Mouse (Mus musculus) NIH3T3 (cell line): ENCODE data around the gene Tssk4.
A peak's percentile ranks its signal among the peaks of the same experiment; 100 is the strongest.

Source experiments
- DNase-seq: peaks from one replicate; pipeline ENCODE4 v3.0.0-alpha.2; 2012; ENCODE audit warnings: low read depth

The Tssk4 gene

DNA sequence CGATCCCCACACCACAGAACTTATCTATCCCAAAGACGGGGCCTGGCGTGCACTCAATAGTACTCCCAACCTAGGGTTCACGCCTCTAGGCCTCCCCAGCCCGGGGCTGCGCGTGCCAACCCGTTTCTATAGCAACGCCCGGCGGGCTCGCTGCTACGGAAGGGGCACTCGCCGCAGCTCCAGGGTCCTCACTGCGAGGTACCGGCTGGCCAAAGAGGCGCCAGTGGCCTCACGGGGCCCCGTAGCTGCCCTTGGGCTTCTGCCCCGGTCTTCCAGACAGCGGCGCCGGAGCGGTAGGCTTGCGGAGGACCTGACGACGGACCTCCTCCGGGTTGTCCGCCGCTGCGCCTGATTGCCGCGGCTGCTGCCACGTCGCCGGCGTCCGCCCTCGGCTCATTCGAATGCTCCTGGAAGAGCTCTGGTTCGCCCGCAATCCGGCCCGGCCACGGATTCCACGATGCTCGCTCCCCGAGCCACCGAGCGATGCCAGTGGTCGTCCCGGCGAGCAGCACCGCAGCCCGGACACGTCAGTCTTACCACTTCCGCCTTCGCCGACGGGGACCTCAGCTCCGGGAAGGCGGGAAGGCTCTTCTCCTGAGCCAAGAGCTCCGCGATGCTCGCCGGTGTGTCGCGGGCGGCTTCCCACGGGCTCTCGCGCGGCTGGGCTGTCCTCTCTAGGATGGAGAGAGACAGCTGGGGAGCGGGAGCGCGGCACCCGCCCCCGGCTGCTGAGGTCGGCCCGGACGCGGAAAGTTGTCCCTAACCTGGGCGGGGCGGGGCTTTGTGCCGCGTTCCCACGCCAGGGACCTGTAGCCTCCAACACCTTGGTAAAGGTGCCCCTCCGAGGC lies 6.7 kb upstream of the Tssk4 start, which contains the start of gene Tm9sf1:
Gene Tm9sf1, minus strand, starts transcription at position 747 of the 848 bp plus-strand sequence.
- DNase-seq = peak; percentile 85

DNA sequence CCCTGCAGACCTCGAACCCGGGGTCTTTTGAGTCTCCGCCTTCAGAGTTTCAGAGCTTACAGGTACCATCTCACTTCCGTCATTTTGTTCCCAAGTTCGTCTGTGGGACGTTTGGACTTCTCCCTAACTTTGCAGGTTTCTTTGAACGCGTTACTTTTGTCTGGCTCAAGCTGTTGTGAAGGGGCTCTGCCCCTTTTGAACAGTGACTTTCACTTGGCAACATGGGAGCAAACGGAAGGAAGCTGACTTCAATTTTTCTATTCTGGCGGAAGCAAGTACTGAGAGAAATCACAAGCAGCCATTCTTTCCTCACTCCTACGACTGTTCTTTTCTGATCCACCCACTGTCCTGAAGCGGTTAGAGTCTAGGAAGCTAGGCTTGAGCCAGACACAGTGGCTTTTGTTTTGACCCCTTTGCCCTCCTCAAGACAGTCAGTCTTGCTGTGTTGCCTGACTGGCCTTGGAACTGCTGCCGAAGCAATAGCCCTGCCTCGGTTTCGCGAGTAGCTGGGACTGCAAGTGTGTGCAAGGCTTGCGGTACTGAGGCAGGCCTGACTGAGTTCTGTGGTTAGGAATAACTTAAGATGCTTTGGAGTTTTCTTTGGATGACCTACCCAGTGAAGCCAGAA lies 5.6 kb upstream of the Tssk4 start:
- peak; percentile 23 for DNase-seq

DNA sequence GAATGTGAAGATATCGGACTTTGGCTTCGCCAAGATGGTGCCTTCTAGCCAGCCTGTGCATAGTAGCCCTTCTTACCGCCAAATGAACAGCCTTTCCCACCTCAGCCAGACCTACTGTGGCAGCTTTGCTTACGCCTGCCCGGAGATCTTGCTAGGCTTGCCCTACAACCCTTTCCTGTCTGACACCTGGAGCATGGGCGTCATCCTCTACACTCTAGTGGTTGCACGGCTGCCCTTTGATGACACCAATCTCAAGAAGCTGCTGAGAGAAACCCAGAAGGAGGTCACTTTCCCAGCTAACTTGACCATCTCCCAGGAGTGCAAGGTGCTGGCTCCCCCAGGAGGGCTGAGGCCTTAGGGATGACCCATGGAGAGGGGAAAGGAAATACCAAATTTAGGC lies 1.5 kb downstream of the Tssk4 start:
- DNase-seq = no peak

DNA sequence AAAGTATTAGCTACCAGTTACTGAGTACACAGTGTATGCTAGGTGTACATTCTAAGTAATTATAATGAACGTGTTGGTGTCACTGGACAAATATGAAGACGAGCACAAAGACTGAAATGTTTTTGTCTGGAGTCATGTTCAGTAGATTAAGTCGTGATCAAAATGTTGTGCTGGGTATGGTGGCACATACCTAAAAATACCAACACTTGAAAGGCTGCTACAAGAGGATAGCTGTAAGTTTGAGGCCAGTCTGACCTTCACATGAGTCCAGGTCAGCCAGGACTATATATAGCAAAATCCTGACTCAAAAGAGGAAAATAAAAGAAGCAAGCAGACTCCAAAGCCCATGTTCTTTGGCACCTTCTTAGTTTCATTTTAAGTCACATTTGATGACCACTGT lies 7.0 kb downstream of the Tssk4 start:
- DNase-seq = no peak

DNA sequence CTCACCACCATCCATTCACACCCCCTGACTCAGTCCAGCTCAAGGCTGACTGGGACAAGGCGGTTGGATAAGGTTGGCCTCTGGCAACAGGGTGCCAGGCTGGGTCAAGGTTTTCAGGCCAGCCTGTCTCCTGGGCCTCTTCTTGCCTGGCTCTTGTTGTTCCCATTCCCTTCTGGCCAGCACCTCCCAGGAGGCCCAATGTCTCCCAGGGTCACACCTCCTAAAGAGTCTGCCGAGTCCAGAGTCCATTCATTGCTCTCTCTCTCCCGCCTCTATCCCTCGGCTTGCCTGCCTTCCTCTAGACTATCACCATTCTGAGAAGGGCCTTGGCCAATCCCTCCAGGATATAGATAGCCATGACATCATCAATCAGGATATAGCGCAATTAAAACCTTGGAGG lies 8.0 kb downstream of the Tssk4 start:
- no peak for DNase-seq

DNA sequence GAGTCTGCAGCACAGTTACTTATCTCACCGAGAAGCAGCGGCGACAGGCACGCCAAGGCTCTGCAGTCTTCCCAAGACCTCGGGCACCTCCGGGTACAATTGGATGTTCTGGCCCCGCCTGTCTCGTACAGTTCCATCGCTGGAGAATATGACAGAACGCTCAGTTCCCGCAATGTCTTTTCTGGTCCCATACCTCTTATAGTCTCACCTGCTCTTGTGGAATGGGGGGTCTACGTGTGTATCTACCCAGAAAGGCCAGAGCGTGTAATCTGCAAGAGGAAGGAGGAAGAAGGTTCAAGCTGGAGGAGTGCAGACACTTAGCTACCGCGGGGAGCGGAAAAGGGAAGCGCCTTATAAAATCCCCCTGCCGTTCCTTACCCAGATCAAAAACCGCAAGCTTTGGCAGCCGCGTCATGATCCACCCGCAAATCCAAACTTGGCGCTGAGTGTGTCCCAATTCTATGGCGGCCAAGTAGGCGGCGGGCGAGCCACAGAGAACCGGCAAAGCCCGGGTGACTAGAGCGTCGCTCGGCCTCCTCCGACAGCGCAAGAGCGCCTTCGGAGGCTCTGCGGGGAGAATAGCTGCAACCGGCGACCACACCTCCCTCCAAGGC lies 10.1 kb downstream of the Tssk4 start, which contains the start of gene Mdp1:
Gene Mdp1, minus strand, starts transcription at position 549 of the 614 bp plus-strand sequence.
- DNase-seq = peak; percentile 92

DNA sequence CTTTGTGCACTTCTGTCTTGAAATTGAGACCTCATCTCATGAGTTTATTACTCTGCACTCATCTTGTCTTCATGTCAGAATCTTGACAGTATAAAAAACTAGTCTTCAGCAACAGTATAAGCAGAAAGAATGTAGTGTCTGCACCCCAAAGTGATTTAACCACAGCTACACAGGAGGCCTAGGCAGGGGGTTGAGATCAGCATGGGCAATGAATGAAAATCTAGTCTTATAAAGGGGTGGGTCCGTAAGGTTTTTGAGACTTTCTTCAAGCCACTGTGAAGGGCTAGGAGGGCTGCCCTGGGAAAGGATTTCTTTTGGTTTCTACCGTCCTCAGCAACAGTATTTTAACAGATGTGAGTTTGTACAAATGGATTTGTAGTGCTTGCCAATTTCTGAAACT lies 10.7 kb downstream of the Tssk4 start:
- no peak for DNase-seq

DNA sequence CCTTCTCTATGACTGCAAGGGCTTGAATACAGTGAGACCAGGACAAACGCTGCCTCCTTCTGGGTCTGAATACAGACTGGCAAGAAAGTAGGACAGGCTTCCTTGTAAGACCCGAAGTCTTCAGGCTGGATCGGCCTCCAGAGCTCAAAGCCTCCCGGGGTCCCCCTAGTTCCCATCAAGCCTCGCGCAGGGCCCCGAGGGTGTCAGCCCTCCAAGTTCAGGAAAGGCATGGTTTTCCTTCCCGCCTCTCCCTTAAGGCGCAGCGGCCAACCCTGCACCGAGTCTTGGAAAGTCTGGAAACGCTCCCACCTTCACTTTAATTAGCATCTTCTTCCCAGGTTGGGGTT lies 21.5 kb downstream of the Tssk4 start:
- no peak for DNase-seq

DNA sequence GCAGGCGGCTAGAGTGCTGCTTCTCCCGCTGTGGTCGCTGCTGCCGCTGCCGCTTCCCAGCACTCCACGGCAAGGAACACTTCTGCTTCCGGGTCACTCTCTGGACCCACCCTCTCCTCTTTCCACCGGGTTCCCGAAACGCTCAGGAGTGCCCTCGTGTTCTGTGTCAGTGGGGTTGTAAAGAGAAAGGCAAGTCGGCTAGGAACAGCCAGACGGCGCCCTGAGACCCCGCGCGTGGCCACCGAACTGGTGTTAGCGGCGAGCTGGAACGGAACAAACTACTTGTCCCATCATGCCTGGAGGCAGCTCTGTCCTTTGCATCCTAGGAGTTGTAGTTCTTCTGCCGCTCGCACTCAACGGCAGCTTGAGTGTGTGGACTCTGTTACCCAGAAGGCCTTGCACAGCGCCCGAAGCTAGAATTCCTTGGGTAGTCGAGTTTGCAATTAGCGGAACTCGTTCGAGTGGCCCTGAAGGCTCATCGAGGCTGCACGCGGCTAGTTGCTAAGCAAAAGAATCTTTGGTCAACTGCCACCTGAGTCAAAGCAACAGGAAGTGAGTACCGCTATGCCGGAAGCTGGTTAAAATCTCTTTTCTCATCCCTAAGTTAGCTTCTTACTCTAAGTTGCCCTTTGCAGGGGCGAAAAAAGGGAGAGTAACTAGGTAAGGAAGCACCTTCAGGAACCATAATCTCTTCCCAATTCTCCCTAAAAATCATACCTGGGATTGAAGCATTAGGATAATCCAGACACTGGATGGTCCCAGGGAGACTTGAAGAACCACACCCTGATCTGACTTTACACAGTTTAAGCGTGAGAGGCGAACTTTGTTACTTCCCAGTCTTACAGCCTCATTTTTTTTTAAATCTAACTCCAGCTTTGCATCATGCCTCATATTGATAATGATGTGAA lies 22.1 kb downstream of the Tssk4 start, which contains the start of the genes Gmpr2 and Nedd8:
Gene Gmpr2, plus strand, starts transcription at position 109 of the 908 bp plus-strand sequence.
Gene Nedd8, minus strand, starts transcription at position 292 of the 908 bp plus-strand sequence.
- peak; percentile 94 for DNase-seq

DNA sequence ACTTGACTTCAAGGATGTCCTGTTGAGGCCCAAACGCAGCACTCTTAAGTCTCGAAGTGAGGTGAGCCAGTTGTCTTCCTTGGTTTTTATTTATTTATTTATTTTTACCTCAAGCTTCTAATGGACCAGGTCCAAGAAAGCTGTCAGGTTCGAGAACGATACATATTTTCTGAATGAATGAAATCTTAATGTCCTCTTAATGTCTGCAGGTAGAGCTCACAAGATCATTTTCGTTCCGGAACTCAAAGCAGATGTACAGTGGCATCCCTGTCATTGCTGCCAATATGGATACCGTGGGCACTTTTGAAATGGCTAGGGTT lies 22.7 kb downstream of the Tssk4 start:
- no peak for DNase-seq

DNA sequence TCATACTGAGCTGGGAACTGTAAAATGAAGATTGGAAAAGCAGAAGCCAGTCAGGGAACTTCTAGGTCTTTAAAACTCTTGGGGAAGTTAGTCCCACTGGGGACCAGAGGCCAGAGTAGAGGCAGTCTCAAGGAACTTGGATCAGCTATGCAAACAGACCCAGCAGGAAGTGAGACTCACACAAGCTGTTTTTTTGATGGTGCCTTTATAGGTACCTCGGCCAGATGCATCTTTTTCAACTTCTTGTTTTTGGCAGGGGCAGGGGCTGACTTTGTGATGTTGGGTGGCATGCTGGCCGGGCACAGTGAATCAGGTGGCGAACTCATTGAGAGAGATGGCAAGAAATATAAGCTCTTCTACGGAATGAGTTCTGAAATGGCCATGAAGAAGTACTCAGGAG lies 27.6 kb downstream of the Tssk4 start:
- no peak for DNase-seq

DNA sequence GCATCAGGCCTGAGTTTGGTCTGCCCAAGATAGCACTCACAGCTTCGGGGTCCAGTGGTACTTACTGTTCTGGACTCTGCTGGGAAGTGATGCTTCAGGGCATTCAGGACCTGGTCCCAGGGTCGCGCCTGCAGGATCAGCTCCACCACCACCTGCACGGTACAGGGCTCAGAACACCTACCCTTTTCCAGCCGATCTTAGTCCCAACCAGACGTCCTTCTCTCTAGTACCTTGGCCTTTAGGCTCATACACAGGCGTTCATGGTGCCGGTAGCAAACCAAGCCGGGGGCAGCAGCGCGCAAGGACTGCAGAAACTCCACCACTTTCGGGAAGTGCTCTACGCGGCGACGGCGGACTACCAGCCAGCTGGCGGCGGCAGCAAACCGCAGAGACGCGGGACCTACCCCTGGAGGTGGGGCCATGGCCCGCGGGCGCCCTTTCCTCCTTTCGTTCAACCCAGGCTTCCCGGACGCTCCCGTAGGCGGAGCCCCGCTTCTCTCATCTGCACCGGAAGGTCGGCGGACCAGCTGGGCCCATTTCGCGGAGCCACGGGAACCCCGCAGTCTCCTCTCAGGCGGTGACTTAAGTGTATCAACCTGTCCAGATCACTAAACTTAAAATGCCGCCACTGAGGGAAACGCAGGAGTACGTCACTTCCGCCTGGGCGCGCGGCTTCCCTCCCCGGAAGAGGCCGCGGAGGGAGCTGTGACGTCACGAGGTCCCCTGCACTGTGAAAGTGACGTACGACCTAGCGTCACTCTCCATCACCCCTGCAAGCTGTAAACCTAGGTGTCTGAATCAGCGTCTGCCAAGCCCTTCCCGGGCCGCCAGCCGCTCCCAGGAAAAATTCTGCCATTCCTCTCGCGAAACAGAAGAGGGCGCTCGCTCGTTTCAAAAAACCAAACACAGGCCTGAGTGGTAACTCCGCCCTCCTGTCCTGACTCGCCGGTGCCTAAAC lies 31.5 kb downstream of the Tssk4 start, which contains the start of gene Tinf2:
Gene Tinf2, minus strand, starts transcription at position 661 of the 958 bp plus-strand sequence.
- DNase-seq = peak; percentile 97

DNA sequence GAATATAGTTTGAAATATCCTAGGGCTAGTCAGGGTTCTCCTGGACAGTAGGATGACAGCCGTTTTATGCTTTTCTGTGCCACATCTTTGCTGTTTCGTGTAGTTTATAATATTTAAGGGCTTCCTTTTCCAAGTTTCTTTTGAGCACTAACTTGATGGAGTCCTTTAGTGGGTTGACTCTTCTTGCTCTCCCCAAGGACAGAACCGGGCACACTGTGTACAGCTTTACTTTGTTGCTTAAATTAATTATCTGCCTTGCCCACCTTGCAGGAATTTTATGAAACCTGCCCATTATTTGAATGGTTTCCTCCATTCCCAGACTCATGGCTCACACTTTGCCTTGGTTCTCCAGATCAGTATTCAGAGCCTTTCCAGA lies 32.1 kb downstream of the Tssk4 start:
- no peak for DNase-seq

DNA sequence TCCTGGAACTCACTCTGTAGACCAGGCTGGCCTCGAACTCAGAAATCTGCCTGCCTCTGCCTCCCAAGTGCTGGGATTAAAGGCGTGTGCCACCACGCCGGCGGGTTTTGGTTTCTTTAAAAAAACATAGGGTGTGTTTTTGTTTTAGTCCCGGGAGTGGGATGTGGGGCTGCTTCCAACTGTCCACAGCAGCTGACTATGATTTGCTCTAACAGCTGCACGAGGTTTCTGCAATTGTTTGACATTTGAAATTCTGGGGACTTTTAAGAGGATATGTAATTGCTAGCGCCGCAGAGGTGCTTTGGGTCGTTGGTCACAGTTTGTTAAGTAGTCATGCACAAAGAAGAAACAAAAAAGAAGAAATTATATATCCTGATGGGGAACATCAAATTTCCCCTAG lies 39.4 kb downstream of the Tssk4 start:
- DNase-seq = no peak

DNA sequence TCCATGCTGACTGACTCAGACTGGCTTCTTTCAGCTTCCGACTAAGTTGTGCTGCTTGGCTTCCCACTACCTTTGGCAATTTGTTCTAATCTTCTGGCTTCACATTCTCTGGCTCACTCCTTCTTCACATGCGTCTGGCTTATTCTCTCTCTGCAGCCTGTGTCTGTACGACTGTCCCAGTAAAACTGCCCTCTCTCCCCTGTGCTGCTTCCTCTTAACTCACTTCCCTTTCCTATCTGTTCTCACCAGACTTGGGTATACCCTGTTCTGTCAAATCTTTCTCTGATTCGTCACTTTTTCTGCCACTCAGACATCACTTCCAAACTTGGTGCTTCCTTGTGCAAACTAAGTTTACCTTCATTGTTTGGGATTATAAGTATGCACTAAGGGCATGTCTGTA lies 47.2 kb downstream of the Tssk4 start:
- DNase-seq = no peak

DNA sequence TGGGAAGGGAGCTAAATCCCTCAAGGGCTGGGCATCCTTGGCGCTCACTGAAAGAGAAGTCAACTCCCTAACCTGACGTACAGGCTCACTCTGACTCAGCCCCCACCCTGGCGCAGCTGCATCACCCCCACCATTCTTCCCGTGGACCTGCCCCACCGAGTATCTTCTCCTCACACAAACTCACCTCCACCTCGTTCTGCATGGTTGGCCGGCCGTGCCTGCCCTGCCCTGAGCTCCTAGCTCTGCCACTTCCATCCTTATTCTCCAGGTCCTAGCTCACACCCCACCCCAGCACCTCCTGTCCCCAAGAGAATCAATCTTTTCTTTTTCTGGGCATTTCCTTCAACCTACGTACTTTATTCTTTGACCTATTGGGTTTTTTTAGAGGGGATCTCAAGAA lies 51.1 kb downstream of the Tssk4 start:
- no peak for DNase-seq
